Mouse (Mus musculus) c-Kit-positive CD71-positive TER-119-positive erythroid progenitor cells, embryonic 14.5 days (primary cell): Measurements from ENCODE around the gene Cenpv.

ENCODE experiments used
- DNase-seq: peaks from one replicate; pipeline ENCODE4 v3.0.0-alpha.2; 2013; ENCODE audit warnings: low spot score

Cenpv gene

DNA sequence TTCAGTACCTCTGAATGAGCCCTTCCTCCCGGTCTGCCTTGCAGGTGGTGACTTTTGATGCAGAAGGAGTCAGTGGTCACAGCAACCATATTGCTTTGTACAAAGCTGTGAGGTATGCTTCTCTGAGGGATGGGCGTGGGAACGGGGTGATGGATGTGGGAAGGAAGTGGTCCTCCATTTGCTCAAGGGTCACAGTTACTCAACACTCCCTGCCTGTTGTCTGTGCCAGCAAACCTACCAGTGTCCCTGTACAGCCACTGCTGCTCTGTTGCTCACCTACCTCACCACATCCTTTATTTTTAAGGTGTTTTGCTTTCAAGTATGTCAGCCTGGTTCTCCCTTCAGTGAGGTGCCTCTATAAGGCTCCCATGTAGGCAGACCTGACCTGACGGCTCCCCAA lies 31.4 kb downstream of the Cenpv start:
- no peak for DNase-seq

GRCm38 (mm10) chr11:62500529-62500928 lies 38.5 kb downstream of the Cenpv start:
- no peak for DNase-seq

DNA sequence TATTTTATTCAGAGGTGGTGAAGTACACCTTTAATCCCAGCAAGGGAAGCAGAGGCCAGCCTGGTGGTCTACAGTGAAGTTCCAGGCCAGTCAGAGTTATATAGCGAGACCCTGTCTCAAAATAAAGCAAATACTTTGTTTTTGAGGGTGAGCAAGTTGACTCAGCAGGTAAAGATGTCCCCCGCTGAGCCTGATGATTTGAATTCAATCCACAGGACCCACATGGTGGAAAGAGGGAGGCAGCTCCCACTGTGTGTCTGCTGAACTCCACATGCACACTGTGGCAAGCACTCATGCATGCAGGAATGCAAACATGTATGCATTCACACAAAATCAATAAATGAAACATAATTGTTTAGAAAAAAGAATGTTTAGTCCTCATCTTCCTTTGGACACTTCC lies 40.3 kb downstream of the Cenpv start:
- DNase-seq = no peak

- no peak for DNase-seq
Measured at GRCm38 (mm10) chr11:62497181-62497580, 41.9 kb downstream of the Cenpv start.

- peak; percentile 54 for DNase-seq
Measured at GRCm38 (mm10) chr11:62496151-62496715, 42.8 kb downstream of the Cenpv start.

DNA sequence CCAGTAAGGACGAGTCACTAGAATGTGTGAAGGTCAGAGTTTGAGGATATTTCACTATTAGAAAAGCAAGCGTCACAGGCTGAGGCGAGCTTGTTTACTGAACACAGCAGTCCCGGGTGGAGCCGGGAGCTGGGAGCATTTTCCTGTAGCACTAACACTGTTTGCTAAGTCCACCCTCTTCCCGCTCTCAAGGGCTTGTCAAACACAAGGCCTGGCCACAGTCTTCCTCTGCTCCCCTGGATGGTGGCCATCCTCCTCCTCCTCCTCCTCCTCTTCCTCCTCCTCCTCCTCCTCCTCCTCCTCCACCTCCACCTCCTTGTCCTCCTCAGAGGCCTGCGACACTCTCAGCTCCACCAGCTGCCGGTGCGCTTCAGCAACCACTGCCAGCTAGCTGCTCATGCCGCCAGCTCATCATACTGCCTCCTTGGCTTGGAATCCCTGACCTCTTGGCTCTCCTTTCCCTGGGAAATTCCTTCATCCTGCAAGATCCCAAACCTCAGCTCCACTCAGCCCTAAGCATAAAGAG lies 43.7 kb downstream of the Cenpv start:
- no peak for DNase-seq

GRCm38 (mm10) chr11:62494754-62495275 lies 44.2 kb downstream of the Cenpv start:
- no peak for DNase-seq

GRCm38 (mm10) chr11:62493701-62494100 lies 45.4 kb downstream of the Cenpv start:
- DNase-seq = no peak

DNA sequence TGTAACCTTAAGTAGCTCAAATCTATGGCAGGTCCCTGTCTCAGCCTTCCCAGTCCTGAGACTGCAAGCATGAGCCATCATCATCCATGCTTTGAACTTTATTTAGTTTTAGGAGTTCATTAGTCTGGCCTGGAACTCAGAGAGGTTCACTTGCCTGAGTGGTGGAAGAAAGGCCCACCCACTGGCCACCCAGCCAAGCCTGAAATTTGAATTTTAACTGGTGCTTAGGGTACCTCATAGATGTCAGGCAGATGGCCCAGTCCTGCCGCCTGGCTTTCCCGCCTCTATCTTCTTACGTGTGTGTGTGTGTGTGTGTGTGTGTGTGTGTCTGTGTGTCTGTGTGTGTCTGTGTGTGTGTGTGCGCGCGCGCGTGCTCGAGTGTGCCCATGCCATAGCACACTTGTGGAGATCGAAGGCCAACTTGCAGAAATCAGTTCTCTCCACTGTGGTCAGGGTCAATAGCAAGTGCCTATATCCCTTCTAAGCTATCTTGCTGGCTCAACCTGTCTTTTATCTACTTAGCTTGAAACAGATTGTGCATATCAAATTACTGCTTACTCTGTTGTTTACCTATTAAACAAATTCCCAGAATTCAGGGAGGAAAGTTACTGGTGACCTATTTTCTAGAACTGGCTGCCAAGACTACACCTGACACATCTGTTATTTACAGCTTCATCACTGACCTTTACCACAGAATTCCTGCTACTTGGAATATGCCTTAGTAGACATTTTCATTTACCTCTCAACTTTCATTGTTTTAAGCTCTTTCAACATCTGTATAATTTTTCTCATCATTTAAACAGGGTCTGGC lies 51.3 kb downstream of the Cenpv start:
- no peak for DNase-seq

GRCm38 (mm10) chr11:62486949-62487348 lies 52.1 kb downstream of the Cenpv start:
- no peak for DNase-seq

- no peak for DNase-seq
Measured at GRCm38 (mm10) chr11:62479581-62479980, 59.5 kb downstream of the Cenpv start.

GRCm38 (mm10) chr11:62478931-62479330 lies 60.1 kb downstream of the Cenpv start:
- no peak for DNase-seq

GRCm38 (mm10) chr11:62476156-62476555 lies 62.9 kb downstream of the Cenpv start:
- no peak for DNase-seq
